Mouse (Mus musculus) MEL (cell line): ENCODE measurements around the gene Cenph. TPM values are rescaled to one million over a fixed set of nuclear protein-coding genes. Genes with fewer than 3 reads are reported as not detected.

Source experiments
- DNase-seq: peaks from one replicate; pipeline ENCODE4 v3.0.0; 2011; ENCODE audit warnings: low read depth, low spot score
- H3K27ac ChIP-seq: 2 replicates; pipeline ENCODE4 v1.5.1; 2012; ENCODE audit warnings: low read depth, mild to moderate bottlenecking, control low read depth, low read length, moderate library complexity; ENCODE audit not compliant: control insufficient read depth
- H3K27me3 ChIP-seq, 2 experiments: fragments of 150-350 bp in 1 of 2; sonication (generic) in 1 of 2; 2 replicates each; pipeline ENCODE4 v1.6.1; 2012; ENCODE audit warnings: low read length in 2 of 2, mild to moderate bottlenecking in 2 of 2, improper control_type of control experiment in 1 of 2, moderate library complexity in 1 of 2; ENCODE audit not compliant: insufficient read depth in 2 of 2, control insufficient read depth in 1 of 2
- H3K36me3 ChIP-seq, 2 experiments: 2 replicates each; pipeline ENCODE4 v1.6.1; 2012 to 2014; ENCODE audit warnings: low read length in 2 of 2, improper control_type of control experiment in 1 of 2, inconsistent platforms in 1 of 2, mild to moderate bottlenecking in 1 of 2; ENCODE audit not compliant: insufficient read depth in 2 of 2, control insufficient read depth in 1 of 2
- H3K4me1 ChIP-seq, 2 experiments: fragments of 150-350 bp in 1 of 2; sonication (generic) in 1 of 2; 2 replicates each; pipeline ENCODE4 v1.6.1; 2012; ENCODE audit warnings: low read length in 2 of 2, improper control_type of control experiment in 1 of 2, mild to moderate bottlenecking in 1 of 2; ENCODE audit not compliant: insufficient read depth in 2 of 2, control insufficient read depth in 1 of 2
- H3K4me3 ChIP-seq, 2 experiments: fragments of 150-350 bp in 1 of 2; sonication (generic) in 1 of 2; 2 replicates each; pipeline ENCODE4 v1.5.1; 2012; ENCODE audit warnings: low read depth in 2 of 2, low read length in 2 of 2, mild to moderate bottlenecking in 2 of 2, moderate library complexity in 2 of 2, control low read depth in 1 of 2, improper control_type of control experiment in 1 of 2; ENCODE audit not compliant: control insufficient read depth in 1 of 2, insufficient read depth in 1 of 2
- H3K79me2 ChIP-seq: 2 replicates; pipeline ENCODE4 v1.6.1; 2012; ENCODE audit warnings: mild to moderate bottlenecking, low read length, moderate library complexity; ENCODE audit not compliant: control insufficient read depth, poor library complexity, insufficient read depth
- H3K9ac ChIP-seq: 2 replicates; pipeline ENCODE4 v1.6.1; 2012; ENCODE audit warnings: low read depth, mild to moderate bottlenecking, control low read depth, low read length, moderate library complexity; ENCODE audit not compliant: control insufficient read depth, poor library complexity, severe bottlenecking
- H3K9me3 ChIP-seq: fragments of 150-350 bp; sonication (generic); replicated peaks from 2 replicates; pipeline ENCODE4 v1.6.1; 2012; ENCODE audit warnings: mild to moderate bottlenecking, low read length, improper control_type of control experiment, moderate library complexity; ENCODE audit not compliant: insufficient read depth
- BHLHE40 ChIP-seq: IDR thresholded peaks from 2 replicates; pipeline ENCODE4 v1.6.1; 2012; ENCODE audit warnings: low read depth, mild to moderate bottlenecking, inconsistent platforms, low read length, improper control_type of control experiment, borderline replicate concordance
- CHD1 ChIP-seq: IDR thresholded peaks from 2 replicates; pipeline ENCODE4 v1.6.1; 2012; ENCODE audit warnings: low read depth, mild to moderate bottlenecking, inconsistent platforms, low read length, improper control_type of control experiment
- CTCF ChIP-seq, 3 experiments: IDR thresholded peaks in 2 of 3; conservative IDR thresholded peaks in 1 of 3; 2 replicates each; pipeline ENCODE4 v1.5.1; 2011 to 2012; ENCODE audit warnings: low read length in 3 of 3, low read depth in 2 of 3, mild to moderate bottlenecking in 2 of 3, improper control_type of control experiment in 1 of 3, inconsistent platforms in 1 of 3, mixed read lengths in 1 of 3, moderate library complexity in 1 of 3; ENCODE audit not compliant: control insufficient read depth in 1 of 3, insufficient read depth in 1 of 3, poor library complexity in 1 of 3, severe bottlenecking in 1 of 3
- E2F4 ChIP-seq: IDR thresholded peaks from 2 replicates; pipeline ENCODE4 v1.6.1; 2011; ENCODE audit warnings: low read depth, low read length, improper control_type of control experiment, borderline replicate concordance
- ELF1 ChIP-seq: IDR thresholded peaks from 2 replicates; pipeline ENCODE4 v1.6.1; 2014; ENCODE audit warnings: low read depth, mild to moderate bottlenecking, inconsistent platforms, low read length, improper control_type of control experiment, moderate library complexity
- EP300 ChIP-seq, 2 experiments: IDR thresholded peaks; 2 replicates each; pipeline ENCODE4 v1.6.1; 2011; ENCODE audit warnings: improper control_type of control experiment in 2 of 2, low read length in 2 of 2, low read depth in 1 of 2, mild to moderate bottlenecking in 1 of 2
- ETS1 ChIP-seq: IDR thresholded peaks from 2 replicates; pipeline ENCODE4 v1.6.1; 2012; ENCODE audit warnings: low read depth, mild to moderate bottlenecking, inconsistent platforms, low read length, improper control_type of control experiment, moderate library complexity
- GABPA ChIP-seq: IDR thresholded peaks from 2 replicates; pipeline ENCODE4 v1.6.1; 2012; ENCODE audit warnings: low read depth, mild to moderate bottlenecking, inconsistent platforms, low read length, improper control_type of control experiment, moderate library complexity
- GATA1 ChIP-seq: IDR thresholded peaks from 2 replicates; pipeline ENCODE4 v1.6.1; 2011; ENCODE audit warnings: low read depth, low read length, improper control_type of control experiment
- HCFC1 ChIP-seq: IDR thresholded peaks from 2 replicates; pipeline ENCODE4 v1.6.1; 2012; ENCODE audit warnings: low read depth, mild to moderate bottlenecking, inconsistent platforms, low read length, improper control_type of control experiment, moderate library complexity
- JUND ChIP-seq: IDR thresholded peaks from 2 replicates; pipeline ENCODE4 v1.6.1; 2011; ENCODE audit warnings: low read depth, mild to moderate bottlenecking, improper control_type of control experiment, low read length
- MAFK ChIP-seq: IDR thresholded peaks from 2 replicates; pipeline ENCODE4 v1.6.1; 2011; ENCODE audit warnings: low read depth, mild to moderate bottlenecking, low read length, improper control_type of control experiment, borderline replicate concordance
- MAZ ChIP-seq: IDR thresholded peaks from 2 replicates; pipeline ENCODE4 v1.6.1; 2012; ENCODE audit warnings: low read depth, mild to moderate bottlenecking, inconsistent platforms, low read length, improper control_type of control experiment
- MXI1 ChIP-seq: IDR thresholded peaks from 2 replicates; pipeline ENCODE4 v1.6.1; 2011; ENCODE audit warnings: mild to moderate bottlenecking, low read depth, low read length, improper control_type of control experiment
- MYB ChIP-seq: IDR thresholded peaks from 2 replicates; pipeline ENCODE4 v1.6.1; 2011; ENCODE audit warnings: mild to moderate bottlenecking, low read depth, low read length, improper control_type of control experiment
- MYC ChIP-seq: IDR thresholded peaks from 2 replicates; pipeline ENCODE4 v1.6.1; 2011; ENCODE audit warnings: low read depth, mild to moderate bottlenecking, low read length, improper control_type of control experiment, moderate library complexity
- NELFE ChIP-seq: IDR thresholded peaks from 2 replicates; pipeline ENCODE4 v1.6.1; 2011; ENCODE audit warnings: low read depth, low read length, improper control_type of control experiment
- POLR2A ChIP-seq, 2 experiments: IDR thresholded peaks; 2 replicates each; pipeline ENCODE4 v1.6.1; 2011 to 2012; ENCODE audit warnings: low read length in 2 of 2, mild to moderate bottlenecking in 2 of 2, control low read depth in 1 of 2, improper control_type of control experiment in 1 of 2, low read depth in 1 of 2, moderate library complexity in 1 of 2; ENCODE audit not compliant: control insufficient read depth in 1 of 2, insufficient read depth in 1 of 2, poor library complexity in 1 of 2
- RCOR1 ChIP-seq: IDR thresholded peaks from 2 replicates; pipeline ENCODE4 v1.6.1; 2012; ENCODE audit warnings: low read depth, mild to moderate bottlenecking, inconsistent platforms, low read length, improper control_type of control experiment
- SIN3A ChIP-seq: IDR thresholded peaks from 2 replicates; pipeline ENCODE4 v1.6.1; 2012; ENCODE audit warnings: low read length, improper control_type of control experiment, inconsistent platforms
- SMC3 ChIP-seq: IDR thresholded peaks from 2 replicates; pipeline ENCODE4 v1.6.1; 2011; ENCODE audit warnings: low read depth, low read length, improper control_type of control experiment
- TBP ChIP-seq: IDR thresholded peaks from 2 replicates; pipeline ENCODE4 v1.8.0; 2011; ENCODE audit warnings: low read depth, low read length, improper control_type of control experiment
- TCF12 ChIP-seq: IDR thresholded peaks from 2 replicates; pipeline ENCODE4 v1.6.1; 2014; ENCODE audit warnings: low read depth, mild to moderate bottlenecking, inconsistent platforms, low read length, improper control_type of control experiment, moderate library complexity
- USF1 ChIP-seq: IDR thresholded peaks from 2 replicates; pipeline ENCODE4 v1.6.1; 2014; ENCODE audit warnings: low read depth, mild to moderate bottlenecking, inconsistent platforms, low read length, improper control_type of control experiment, moderate library complexity
- USF2 ChIP-seq, 2 experiments: IDR thresholded peaks; 2 replicates each; pipeline ENCODE4 v1.6.1; 2011 to 2012; ENCODE audit warnings: improper control_type of control experiment in 2 of 2, low read length in 2 of 2, borderline replicate concordance in 1 of 2, inconsistent platforms in 1 of 2, low read depth in 1 of 2, mild to moderate bottlenecking in 1 of 2; ENCODE audit not compliant: insufficient read depth in 1 of 2
- ZC3H11A ChIP-seq: IDR thresholded peaks from 2 replicates; pipeline ENCODE4 v1.6.1; 2012; ENCODE audit warnings: low read depth, mild to moderate bottlenecking, inconsistent platforms, low read length, improper control_type of control experiment
- ZMIZ1 ChIP-seq: IDR thresholded peaks from 2 replicates; pipeline ENCODE4 v1.6.1; 2012; ENCODE audit warnings: low read depth, mild to moderate bottlenecking, inconsistent platforms, low read length, improper control_type of control experiment, moderate library complexity
- ZNF384 ChIP-seq: IDR thresholded peaks from 2 replicates; pipeline ENCODE4 v1.6.1; 2012; ENCODE audit warnings: low read depth, mild to moderate bottlenecking, inconsistent platforms, low read length, improper control_type of control experiment
- polyA plus RNA-seq, 2 experiments: library from polyadenylated mRNA; stranded (reverse) in 1 of 2; unstranded in 1 of 2; fragments of >175 nt in 1 of 2; fragments of >200 nt in 1 of 2; gene quantifications; 2 replicates each; pipeline versions ENCODE4 v1.2.1 to v1.2.4; 2012; ENCODE audit warnings: low replicate concordance in 2 of 2, low read depth in 1 of 2; ENCODE audit not compliant: insufficient read length in 2 of 2, insufficient read depth in 1 of 2, missing spikeins in 1 of 2
- total RNA-seq: library from RNA; depleted of rRNA; stranded (reverse); fragments of 300-350 nt; gene quantifications from 2 replicates; pipeline ENCODE4 v1.2.3, GENCODE M21; 2012

Gene Cenph
- total and polyA plus RNA-seq, 3 experiments: 33.3 to 48.8 TPM; not detected in 1

DNA sequence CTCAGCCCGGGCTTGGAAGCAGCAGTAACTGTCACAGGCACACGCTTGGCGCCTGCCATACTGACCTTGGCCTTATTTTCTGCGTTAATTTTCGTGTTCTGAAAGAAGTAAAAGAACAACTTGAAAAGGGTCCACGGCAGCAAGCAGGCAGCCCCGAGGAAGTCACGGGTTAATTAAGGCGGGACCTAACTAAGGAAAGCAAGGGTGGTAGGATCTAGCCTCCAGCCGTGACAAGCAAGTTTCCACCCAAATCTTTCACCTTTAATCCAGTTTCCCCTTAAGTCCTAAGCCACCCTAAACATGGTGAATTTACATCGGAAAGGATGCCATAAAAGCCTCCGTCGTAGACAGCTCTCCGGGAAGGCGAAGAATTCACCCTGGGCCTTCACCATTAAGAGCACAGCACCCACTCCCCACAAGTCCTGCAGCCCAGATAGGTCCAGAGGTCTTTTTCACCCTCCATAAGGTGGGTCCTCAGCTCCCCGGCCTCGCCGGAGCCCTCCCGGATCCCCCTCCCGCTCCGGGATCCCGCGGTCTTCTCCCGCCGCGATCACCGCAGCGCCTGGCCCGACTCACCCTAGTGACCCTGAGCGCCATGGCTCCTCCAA is 10.2 kb upstream of the Cenph start:
- H3K36me3 ChIP-seq: peaks cover 31 to 34% of the 10 kb centered on the region in 2 experiments
- TF ChIP-seq CHD1 (no peak), HCFC1 (0 out of 2 replicates have a peak, but pooled peaks have one; percentile 40), ZMIZ1 (peak; percentile 48; the same call in 1 of the 2 replicates), RCOR1 (no peak), E2F4 (no peak), TBP (peak; percentile 36; the same call in 1 of the 2 replicates), USF1 (0 out of 2 replicates have a peak, but pooled peaks have one; percentile 28), ELF1 (no peak), EP300 (IDR thresholded peaks at IDR 0.05; ENCODE audit: low read depth in 1 of 2, low read length in 2 of 2) (0 out of 4 replicates have a peak, but pooled peaks of 1 of the 2 experiments have one; percentile 8), ZC3H11A (no peak), ZNF384 (no peak), MXI1 (0 out of 2 replicates have a peak, but pooled peaks have one; percentile 88), MYB (no peak), TCF12 (0 out of 2 replicates have a peak, but pooled peaks have one; percentile 18), NELFE (peak; percentile 24; the same call in 1 of the 2 replicates), POLR2A (IDR thresholded peaks at IDR 0.05; ENCODE audit: control insufficient read depth in 1 of 2, insufficient read depth in 1 of 2, low read depth in 1 of 2, low read length in 2 of 2, poor library complexity in 1 of 2) (peak in 1 of 2 experiments; percentile 88; a peak in 2 of 4 replicates), SIN3A (0 out of 2 replicates have a peak, but pooled peaks have one; percentile 39), ETS1 (no peak)
- peak; percentile 74 for DNase-seq
- H3K9ac ChIP-seq: peak overlapping the region; percentile 88
- peaks cover 8 to 18% of the 10 kb centered on the region in 2 experiments for H3K4me1 ChIP-seq
- no peaks in the 10 kb centered on the region for H3K9me3 ChIP-seq
- peaks cover 27% of the 10 kb centered on the region for H3K79me2 ChIP-seq
- H3K4me3 ChIP-seq: peak overlapping the region; percentile 94 to 98
- no peaks in the 10 kb centered on the region for H3K27me3 ChIP-seq
- H3K27ac ChIP-seq: peak overlapping the region; percentile 79

DNA sequence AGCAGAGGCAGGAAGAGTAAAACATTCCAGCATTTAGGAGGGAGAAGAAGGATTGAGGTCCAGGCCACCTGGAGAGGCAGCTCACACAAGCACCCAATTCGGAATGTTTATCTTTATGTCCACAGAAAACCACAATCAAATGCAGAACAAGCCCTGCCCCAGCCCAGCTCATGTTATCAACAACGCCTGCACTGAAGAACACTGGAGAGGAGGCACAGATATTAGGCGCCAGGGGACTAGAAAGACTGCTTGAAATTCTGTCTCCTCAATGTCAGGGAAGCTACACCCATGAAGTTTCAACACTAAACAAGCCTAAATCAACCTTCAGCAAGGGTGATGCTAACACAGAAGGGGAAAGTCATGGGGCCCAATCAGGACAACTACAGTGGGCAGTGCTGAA is 1.8 kb upstream of the Cenph start:
- Histone ChIP-seq H3K27me3 (no peaks in the 10 kb centered on the region), H3K79me2 (peaks cover 10% of the 10 kb centered on the region), H3K9me3 (no peaks in the 10 kb centered on the region), H3K36me3 (peaks cover 8 to 43% of the 10 kb centered on the region in 2 experiments; a peak in 3 of 4 replicates), H3K4me3 (no peak overlapping the region), H3K4me1 (peaks cover 15 to 36% of the 10 kb centered on the region in 2 experiments), H3K27ac (peak overlapping the region; percentile 77), H3K9ac (no peak overlapping the region)
- DNase-seq: peak; percentile 93
- TF ChIP-seq SIN3A (peak; percentile 77), MAFK (no peak), MAZ (no peak), POLR2A (IDR thresholded peaks at IDR 0.05; ENCODE audit: control insufficient read depth in 1 of 2, insufficient read depth in 1 of 2, low read depth in 1 of 2, low read length in 2 of 2, poor library complexity in 1 of 2) (peak in 1 of 2 experiments; percentile 51; a peak in 2 of 4 replicates), USF2 (IDR thresholded peaks at IDR 0.05; ENCODE audit: borderline replicate concordance in 1 of 2, insufficient read depth in 1 of 2, low read depth in 1 of 2, low read length in 2 of 2) (no peak), HCFC1 (no peak), USF1 (no peak), MYC (no peak), EP300 (IDR thresholded peaks at IDR 0.05; ENCODE audit: low read depth in 1 of 2, low read length in 2 of 2) (peak; percentile 88 to 94), SMC3 (0 out of 2 replicates have a peak, but pooled peaks have one; percentile 6), ZMIZ1 (peak; percentile 10; the same call in 1 of the 2 replicates), TCF12 (peak; percentile 98), CTCF (IDR thresholded peaks at IDR 0.05 in 2 of 3, conservative IDR thresholded peaks at IDR 0.05 in 1 of 3; ENCODE audit: control insufficient read depth in 1 of 3, insufficient read depth in 1 of 3, low read depth in 2 of 3, low read length in 3 of 3, poor library complexity in 1 of 3, severe bottlenecking in 1 of 3) (no peak), GATA1 (peak; percentile 95), GABPA (no peak), BHLHE40 (no peak), JUND (no peak), TBP (no peak; the same call in 1 of the 2 replicates)
